Mouse (Mus musculus): ENCODE results near the gene Slc25a38.

Slc25a38 gene

DNA sequence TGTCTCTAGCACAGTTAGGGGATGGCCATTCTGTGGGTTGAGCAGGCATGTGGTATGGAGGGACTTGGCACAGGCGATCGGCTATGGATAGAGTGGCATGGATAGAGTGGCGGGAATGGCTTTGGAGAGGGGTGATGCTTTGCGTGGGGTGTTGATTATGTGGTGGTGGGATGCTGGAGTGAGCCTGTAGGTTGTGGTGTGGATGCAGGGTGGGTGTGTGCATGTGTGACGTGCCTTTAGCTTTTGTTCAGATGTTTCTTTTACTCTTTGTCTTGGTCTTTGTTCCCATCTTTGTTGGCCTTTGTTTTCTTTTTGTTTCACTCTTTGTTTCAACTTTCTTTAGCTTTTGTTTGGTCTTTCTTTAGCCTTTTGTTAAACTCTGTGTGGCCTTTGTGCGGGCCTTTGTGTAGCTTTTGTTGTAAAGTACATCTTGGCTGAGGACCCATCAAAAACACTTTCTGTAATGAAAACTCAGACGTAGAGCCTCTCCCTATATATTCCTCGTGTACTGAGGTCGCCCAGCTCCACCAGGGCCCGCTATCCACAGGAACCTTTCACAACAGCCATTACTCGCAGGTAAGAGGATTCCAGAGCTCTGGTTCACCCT is 39.2 kb downstream of the Slc25a38 start, which contains the start of gene Mobp:
Mobp (plus strand) TSS at position 486 of the 607 bp plus-strand sequence.
- no peak for DNase-seq

GRCm38 (mm10) chr9:120151152-120151551 is 41.0 kb downstream of the Slc25a38 start:
- DNase-seq = no peak

- no peak for DNase-seq
Measured at GRCm38 (mm10) chr9:120151906-120152399, 41.8 kb downstream of the Slc25a38 start.

- DNase-seq = no peak
Measured at GRCm38 (mm10) chr9:120158047-120158446, 47.9 kb downstream of the Slc25a38 start.

DNA sequence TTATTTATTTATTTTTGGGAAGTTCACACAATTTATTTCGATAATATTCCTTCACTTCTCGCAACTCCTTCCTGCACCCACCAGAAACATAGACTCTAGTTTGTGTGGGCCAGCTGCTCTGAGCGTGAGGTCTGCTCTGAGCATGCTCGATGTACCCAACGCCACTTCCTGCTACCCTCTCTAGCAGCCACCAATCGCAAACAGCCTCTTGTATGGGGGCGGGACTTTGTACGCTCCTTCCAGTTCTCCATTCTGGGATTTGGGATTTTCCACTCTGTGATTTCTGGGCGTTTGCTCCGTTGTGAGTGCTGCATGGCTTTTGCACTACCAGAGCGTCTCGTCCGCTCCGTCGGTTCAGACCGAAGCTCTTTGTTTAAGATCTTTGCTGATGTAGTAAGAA is 53.7 kb downstream of the Slc25a38 start:
- DNase-seq = no peak

DNA sequence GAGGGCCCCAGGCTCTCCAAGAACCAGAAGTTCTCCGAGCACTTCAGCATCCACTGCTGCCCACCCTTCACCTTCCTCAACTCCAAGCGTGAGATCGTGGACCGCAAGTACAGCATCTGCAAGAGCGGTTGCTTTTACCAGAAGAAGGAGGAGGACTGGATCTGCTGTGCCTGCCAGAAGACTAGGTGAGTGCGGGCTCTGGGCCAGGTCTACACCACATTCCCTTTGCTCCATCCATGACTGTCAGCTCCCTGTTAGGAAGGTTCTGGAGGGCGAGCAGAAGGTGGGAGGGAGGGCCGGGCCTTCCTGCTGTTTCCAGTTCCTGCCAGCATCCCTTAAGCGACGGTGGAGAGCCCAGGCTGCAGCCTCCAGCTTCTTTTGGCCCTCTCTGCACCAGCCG is 57.7 kb downstream of the Slc25a38 start:
- DNase-seq = no peak

DNA sequence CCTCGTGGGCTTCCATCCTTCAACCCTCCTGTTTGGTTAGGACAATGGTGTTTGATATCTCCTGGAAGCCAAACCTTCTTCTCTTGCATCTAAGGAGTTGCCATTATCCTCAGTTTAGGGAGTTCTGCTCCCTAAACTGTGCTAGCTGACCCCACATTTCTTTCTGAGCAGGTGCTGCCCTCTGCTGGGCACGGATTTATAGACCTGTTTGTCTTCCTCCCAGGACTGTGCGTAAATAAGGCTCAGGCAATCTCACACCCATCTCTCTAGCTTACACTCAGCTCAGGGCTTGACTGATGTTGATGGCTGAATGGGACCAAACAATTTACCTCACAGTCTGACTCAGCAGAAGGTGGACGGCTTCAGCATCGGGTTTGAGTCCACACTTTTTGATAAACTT is 61.1 kb downstream of the Slc25a38 start:
- no peak for DNase-seq

All from cerebellum, adult 11-12 months (tissue).